In genomic region chr13:62129432-62130171, GRCm38 (mm10) we compare ENCODE assay signal across 8 mouse cellular contexts. TPM values are rescaled to one million over a fixed set of nuclear protein-coding genes. Genes with fewer than 3 reads are reported as not detected.
DNase-seq lines count a peak whose midpoint lies in the region; ATAC-seq lines count a peak whose summit lies in the region.
"Not testable (repeated sequence)": the region's sequence is repeated elsewhere in the genome, so short reads cannot be mapped to it uniquely, and the experiment has no call there.

Gene Zfp808, plus strand, starts transcription at chr13:62129886.

- 7% methylated on average over 21 of the region's 21 CpGs for WGBS in embryonic facial prominence, embryonic 10.5 days
- 2% methylated on average over 19 of the region's 21 CpGs for WGBS in intestine, embryonic 16.5 days

- H3K36me3 ChIP-seq in embryonic facial prominence, embryonic 10.5 days (replicated peaks); intestine, embryonic 16.5 days (ENCODE audit: control insufficient read depth, insufficient read depth, low read length): not testable (repeated sequence)

- peak within 1 kb of the TSS; percentile 70 for H3K9ac ChIP-seq in intestine, embryonic 16.5 days (ENCODE audit: low read depth, low read length)

- not testable (repeated sequence) for H3K9me3 ChIP-seq in embryonic facial prominence, embryonic 10.5 days; intestine, embryonic 16.5 days (ENCODE audit: control insufficient read depth, low read length)

- peak; percentile 88 for ATAC-seq in granulocyte monocyte progenitor cell, adult 5-6 weeks (replicated peaks; ENCODE audit: poor library complexity, severe bottlenecking)
- ATAC-seq in intestine, embryonic 16.5 days = peak; percentile 98
- peak; percentile 96 for ATAC-seq in megakaryocyte progenitor cell, adult 5-6 weeks (replicated peaks; ENCODE audit: poor library complexity)

- peak within 1 kb of the TSS; percentile 83 for H3K27ac ChIP-seq in embryonic facial prominence, embryonic 10.5 days (replicated peaks)
- H3K27ac ChIP-seq in intestine, embryonic 16.5 days (ENCODE audit: low read length) = not testable (repeated sequence)

- not testable (repeated sequence) for H3K4me1 ChIP-seq in embryonic facial prominence, embryonic 10.5 days; intestine, embryonic 16.5 days (ENCODE audit: control insufficient read depth, insufficient read depth, low read length)

- H3K27me3 ChIP-seq in embryonic facial prominence, embryonic 10.5 days (replicated peaks; ENCODE audit: low read depth, poor library complexity, severe bottlenecking); intestine, embryonic 16.5 days (replicated peaks; ENCODE audit: control insufficient read depth, insufficient read depth, low read length): not testable (repeated sequence)

- intact Hi-C loops in left cerebral cortex, postnatal 14 days (cut with DNase I) = not testable (repeated sequence)

- H3K4me3 ChIP-seq in embryonic facial prominence, embryonic 10.5 days = peak within 1 kb of the TSS; percentile 68
- peak within 1 kb of the TSS; percentile 67 for H3K4me3 ChIP-seq in intestine, embryonic 16.5 days (ENCODE audit: low read length)

- H3K4me2 ChIP-seq in intestine, embryonic 16.5 days (ENCODE audit: low read depth, low read length) = peak within 1 kb of the TSS; percentile 43

- peak; percentile 47 for DNase-seq in adrenal gland, adult 8-10 months
- DNase-seq in embryonic facial prominence, embryonic 10.5 days (ENCODE audit: low spot score) = peak; percentile 62
- peak; percentile 12 to 34 for DNase-seq in left cerebral cortex, postnatal 14 days (ENCODE audit: low spot score in 2 of 2)
- DNase-seq in right cerebral cortex, postnatal 25 days = peak; percentile 38
- DNase-seq in urinary bladder, postnatal 36 days (ENCODE audit: low spot score in 2 of 2) = peak; percentile 40 to 48

RNA-seq across cellular contexts. Expression of gene Zfp808, which starts in this region (rescaled TPM):
- total RNA-seq in adrenal gland, adult 8-10 months (2022) = 1 to 10 TPM; 5.2 to 6.9 (median 6.4) TPM
- 11.0 and 14.7 TPM in 2 replicates for polyA plus RNA-seq in embryonic facial prominence, embryonic 10.5 days (2016; fragmentation: Nextera tagmentation; extraction: Ambion mirVana)
- 17.2 and 23.3 TPM in 2 replicates for total RNA-seq in granulocyte monocyte progenitor cell, adult 5-6 weeks (2014; fragmentation: Nextera tagmentation)
- 2.7 and 7.3 TPM in 2 replicates for total RNA-seq in granulocyte monocyte progenitor cell, adult 5-6 weeks (2017)
- polyA plus RNA-seq in intestine, embryonic 16.5 days (2015; fragmentation: Nextera tagmentation; extraction: Ambion mirVana) = 5.1 and 8.1 TPM in 2 replicates
- total RNA-seq in left cerebral cortex, postnatal 14 days (2021) = 1 to 10 TPM; 2.5 to 4.1 TPM
- 14.3 and 19.2 TPM in 2 replicates for total RNA-seq in megakaryocyte progenitor cell, adult 5-6 weeks (2015)
- 4.1 and 7.8 TPM in 2 replicates for total RNA-seq in megakaryocyte progenitor cell, adult 5-6 weeks (2017)
